Mouse (Mus musculus) layer of hippocampus, adult 18-20 months (tissue): ENCODE measurements around the gene Gm21119. TPM values are rescaled to one million over a fixed set of nuclear protein-coding genes. Genes with fewer than 3 reads are reported as not detected.
"Not testable (repeated sequence)": the region's sequence is repeated elsewhere in the genome, so short reads cannot be mapped to it uniquely, and the experiment has no call there.

ENCODE experiments used
- DNase-seq, 2 experiments: peaks; one replicate each; pipeline ENCODE4 v3.0.0; 2022; ENCODE audit warnings: low spot score in 2 of 2
- total RNA-seq, 2 experiments: library from RNA; stranded (reverse); gene quantifications; 2 replicates each; pipeline ENCODE4 v1.2.3; 2021

Gene Gm21119
- total RNA-seq, 2 experiments from 2014 or later: 1.3 to 1.5 TPM

- peak; percentile 1 to 20 for DNase-seq
These were observed 28.8 kb downstream of the Gm21119 start for GRCm38 (mm10) chr8:20643536-20643935.

- DNase-seq: peak; percentile 2 to 4
These were observed 38.3 kb downstream of the Gm21119 start for GRCm38 (mm10) chr8:20652976-20653375.

GRCm38 (mm10) chr8:20678418-20678817 is 63.7 kb downstream of the Gm21119 start:
- DNase-seq: not testable (repeated sequence)
